Mouse (Mus musculus) lung, postnatal 0 days (tissue): ENCODE results near the gene Tbc1d14. TPM values are rescaled to one million over a fixed set of nuclear protein-coding genes. Genes with fewer than 3 reads are reported as not detected.

Experiments
- ATAC-seq: fragments of 200-750 bp; cut with Nextera tagmentation; 2 replicates; pipeline ENCODE4 v1.8.0; 2017; ENCODE audit warnings: moderate library complexity
- DNase-seq: peaks from one replicate; pipeline ENCODE4 v3.0.0-alpha.2; 2016; ENCODE audit warnings: low spot score
- H3K27ac ChIP-seq: fragments of 300-500 bp; sonication (generic); 2 replicates; pipeline ENCODE4 v1.5.1; 2014; ENCODE audit warnings: antibody characterized with exemption, mild to moderate bottlenecking, low read length, mixed read lengths
- H3K27me3 ChIP-seq: fragments of 300-500 bp; sonication (generic); replicated peaks from 2 replicates; pipeline ENCODE4 v1.6.1; 2014; ENCODE audit warnings: low read length, mixed read lengths; ENCODE audit not compliant: insufficient read depth
- H3K36me3 ChIP-seq: fragments of 300-500 bp; sonication (generic); 2 replicates; pipeline ENCODE4 v1.6.1; 2014; ENCODE audit warnings: low read length, mixed read lengths; ENCODE audit not compliant: insufficient read depth
- H3K4me1 ChIP-seq: fragments of 300-500 bp; sonication (generic); 2 replicates; pipeline ENCODE4 v1.6.1; 2014; ENCODE audit warnings: antibody characterized with exemption, low read depth, low read length, mixed read lengths; ENCODE audit not compliant: insufficient read depth
- H3K4me2 ChIP-seq: fragments of 300-500 bp; sonication (generic); replicated peaks from 2 replicates; pipeline ENCODE4 v1.6.1; 2014; ENCODE audit warnings: low read depth, mild to moderate bottlenecking, low read length, moderate library complexity, mixed read lengths
- H3K4me3 ChIP-seq: fragments of 300-500 bp; sonication (generic); 2 replicates; pipeline ENCODE4 v1.5.1; 2014; ENCODE audit warnings: low read depth, low read length
- H3K9ac ChIP-seq: fragments of 300-500 bp; sonication (generic); replicated peaks from 2 replicates; pipeline ENCODE4 v1.6.1; 2014; ENCODE audit warnings: low read depth, mild to moderate bottlenecking
- H3K9me3 ChIP-seq: fragments of 300-500 bp; sonication (generic); 2 replicates; pipeline ENCODE4 v1.6.1; 2016; ENCODE audit warnings: low read length, mixed read lengths
- CTCF ChIP-seq: IDR thresholded peaks from 2 replicates; pipeline ENCODE4 v1.5.1; 2016; ENCODE audit warnings: antibody characterized with exemption, mild to moderate bottlenecking
- EP300 ChIP-seq: IDR thresholded peaks from 2 replicates; pipeline ENCODE4 v1.6.1; 2016; ENCODE audit warnings: antibody characterized with exemption, mild to moderate bottlenecking, control low read depth
- WGBS: fragments of 180-500 bp; shearing (Covaris S2); extraction: QIAGEN DNeasy Blood & Tissue Kit; methylation state at CpG from one replicate; pipeline ENCODE4 v1.1.7; 2014; 5-methylcytosine and 5-hydroxymethylcytosine counted together
- polyA plus RNA-seq: library from polyadenylated mRNA; unstranded; fragments of >200 nt; fragmentation: Nextera tagmentation; extraction: Ambion mirVana; gene quantifications from 2 replicates; pipeline ENCODE4 v1.2.1, GENCODE M21; 2015

Gene Tbc1d14
- 13.8 and 15.0 TPM in 2 replicates for polyA plus RNA-seq

DNA sequence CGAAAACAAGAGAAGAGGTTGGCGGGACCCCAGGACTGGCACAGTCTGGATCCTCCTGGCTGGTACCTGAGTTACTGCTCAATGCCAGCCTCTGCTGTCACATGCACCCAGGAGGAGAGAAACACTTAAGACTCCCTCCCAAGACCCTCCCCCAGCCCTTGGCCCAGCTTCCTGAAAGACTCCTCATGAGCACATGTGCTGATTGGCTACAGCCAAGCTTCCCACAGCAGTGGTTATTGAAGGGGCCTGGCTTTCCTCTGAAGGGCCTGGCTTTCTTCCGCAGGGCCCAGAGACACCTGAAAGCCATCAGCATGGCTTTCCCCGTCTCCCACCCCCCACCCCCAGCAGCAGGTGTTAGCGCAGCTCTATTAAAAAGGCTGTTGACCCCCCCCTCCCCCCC, at the start of gene Tbc1d14:
Tbc1d14 (minus strand) TSS at position 101 of the 400 bp plus-strand sequence.
- Histone ChIP-seq H3K4me3 (no peak within 1 kb of the TSS), H3K27ac (no peak within 1 kb of the TSS), H3K27me3 (no peaks in the 10 kb centered on the region), H3K4me1 (no peaks in the 10 kb centered on the region), H3K9me3 (no peaks in the 10 kb centered on the region), H3K4me2 (no peak within 1 kb of the TSS), H3K9ac (no peak within 1 kb of the TSS), H3K36me3 (no peaks in the 10 kb centered on the region)
- TF ChIP-seq CTCF, result no peak
- WGBS, result 75% methylated on average over 5 of the region's 5 CpGs
- DNase-seq (no peak), ATAC-seq (no peak)

DNA sequence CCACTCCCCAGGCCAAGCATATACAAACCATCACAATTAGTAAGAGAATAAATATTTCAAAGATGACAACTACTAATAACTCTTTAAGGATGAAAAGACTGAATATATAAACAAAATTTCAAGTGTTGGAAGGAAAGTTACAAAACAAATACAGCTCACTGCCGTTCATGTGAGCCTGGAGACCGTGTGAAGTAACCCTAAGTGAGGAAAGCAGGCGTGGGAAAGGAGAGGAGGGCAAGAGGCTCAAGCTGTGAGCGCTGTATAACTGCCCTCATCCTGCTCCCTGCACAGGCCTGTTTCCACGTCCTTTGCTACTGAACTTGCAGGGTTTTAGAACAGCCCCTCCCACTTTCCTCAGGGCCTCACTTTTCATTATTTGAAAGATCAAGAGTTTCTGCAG, 32.5 kb upstream of the Tbc1d14 start:
- Histone ChIP-seq H3K9ac (no peak overlapping the region), H3K4me1 (no peaks in the 10 kb centered on the region), H3K9me3 (no peaks in the 10 kb centered on the region), H3K27ac (no peak overlapping the region), H3K36me3 (no peaks in the 10 kb centered on the region; the same call in 1 of the 2 replicates), H3K27me3 (no peaks in the 10 kb centered on the region), H3K4me2 (no peak overlapping the region), H3K4me3 (no peak overlapping the region)
- peak; percentile 55; the same call in 1 of the 2 replicates for ATAC-seq
- TF ChIP-seq EP300, result no peak
- TF ChIP-seq CTCF, result no peak
- WGBS, result 30% methylated on average over 5 of the region's 5 CpGs
- DNase-seq, result peak; percentile 27

DNA sequence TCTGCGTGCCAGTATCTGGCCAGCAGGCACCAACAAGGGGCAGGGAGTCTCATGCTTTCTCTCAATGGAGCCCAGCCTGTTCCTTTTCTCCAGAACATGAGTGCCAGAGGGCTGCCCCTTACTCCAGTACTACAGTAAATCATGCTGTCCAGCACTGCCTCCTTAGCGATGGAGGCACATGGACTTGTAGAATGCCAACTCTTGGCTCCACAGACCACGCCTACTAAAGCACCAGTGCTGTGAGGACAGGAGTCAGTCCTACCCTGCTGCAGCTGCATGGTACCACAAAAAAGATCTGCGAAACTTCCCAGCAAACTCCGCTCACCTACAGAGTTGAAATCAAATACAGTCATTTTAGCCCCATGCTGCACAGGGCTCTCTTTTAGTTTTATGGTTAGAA, 30.6 kb upstream of the Tbc1d14 start:
- H3K27ac ChIP-seq, result no peak overlapping the region
- H3K4me3 ChIP-seq, result no peak overlapping the region
- WGBS, result 86% methylated on average over 5 of the region's 5 CpGs
- ATAC-seq, result no peak
- H3K9ac ChIP-seq, result no peak overlapping the region
- no peak for TF ChIP-seq EP300
- no peak for TF ChIP-seq CTCF
- no peaks in the 10 kb centered on the region; the same call in 1 of the 2 replicates for H3K36me3 ChIP-seq
- no peak overlapping the region for H3K4me2 ChIP-seq
- DNase-seq, result no peak
- H3K9me3 ChIP-seq, result no peaks in the 10 kb centered on the region
- no peaks in the 10 kb centered on the region for H3K4me1 ChIP-seq
- H3K27me3 ChIP-seq, result no peaks in the 10 kb centered on the region

DNA sequence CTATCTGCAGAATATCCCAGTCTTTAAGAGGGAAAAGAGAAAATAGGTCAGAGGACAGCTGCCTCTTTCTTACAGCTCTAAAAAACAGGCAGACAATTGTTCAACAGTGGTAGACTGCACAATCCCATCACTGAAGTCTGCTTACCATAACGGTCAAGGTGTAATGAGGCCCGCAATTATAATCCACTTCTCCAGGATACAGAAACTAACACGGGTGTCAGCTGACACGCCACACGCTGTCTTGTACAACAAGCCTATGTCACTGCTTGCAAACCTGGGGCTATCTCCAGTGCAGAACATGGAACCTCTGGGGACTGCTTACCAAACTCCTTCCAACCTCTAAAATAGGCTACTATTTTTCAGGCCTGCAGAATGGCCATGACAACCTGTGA, 28.0 kb upstream of the Tbc1d14 start:
- Histone ChIP-seq H3K36me3 (peaks cover under 1% of the 10 kb centered on the region; the same call in 1 of the 2 replicates), H3K4me1 (no peaks in the 10 kb centered on the region), H3K4me2 (no peak overlapping the region), H3K9me3 (no peaks in the 10 kb centered on the region), H3K27ac (no peak overlapping the region), H3K4me3 (no peak overlapping the region), H3K9ac (no peak overlapping the region), H3K27me3 (no peaks in the 10 kb centered on the region)
- DNase-seq (no peak), ATAC-seq (no peak)
- no peak for TF ChIP-seq CTCF
- TF ChIP-seq EP300, result no peak
- WGBS, result 69% methylated on average over 5 of the region's 5 CpGs

DNA sequence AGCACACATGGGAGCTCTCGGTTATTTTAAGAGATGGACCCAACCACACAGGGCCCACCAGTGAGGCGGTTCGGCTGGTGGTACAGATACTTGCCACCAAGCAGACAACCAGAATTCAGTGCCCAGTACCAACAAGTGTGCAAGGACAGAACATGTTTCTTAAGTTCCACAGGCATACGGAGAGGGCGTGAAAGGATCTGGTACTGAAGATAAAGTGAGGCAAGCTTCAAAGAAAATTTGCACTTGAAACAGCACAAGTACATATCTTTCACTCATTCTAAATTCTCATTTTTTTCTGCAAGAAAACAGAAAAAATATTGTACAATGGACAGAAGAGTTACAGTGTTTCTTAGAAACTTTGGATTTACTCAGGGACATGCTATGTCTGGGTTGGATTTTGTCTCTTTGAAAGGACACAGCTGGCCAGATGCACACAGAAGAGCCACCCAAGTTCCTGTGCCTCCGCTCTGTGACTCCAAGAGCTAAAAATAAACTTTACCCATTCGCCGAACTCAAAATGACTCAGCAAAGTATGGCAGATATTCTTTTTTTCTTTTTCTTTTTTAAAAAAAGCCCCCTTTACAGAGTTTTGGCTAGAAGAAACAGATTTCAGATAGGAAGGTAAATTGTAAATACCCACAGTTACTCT, 27.5 kb upstream of the Tbc1d14 start:
- Histone ChIP-seq H3K4me3 (no peak overlapping the region), H3K4me1 (no peaks in the 10 kb centered on the region), H3K9me3 (no peaks in the 10 kb centered on the region), H3K36me3 (peaks cover 6% of the 10 kb centered on the region), H3K27ac (no peak overlapping the region), H3K9ac (no peak overlapping the region), H3K27me3 (no peaks in the 10 kb centered on the region), H3K4me2 (no peak overlapping the region)
- ATAC-seq (peak; percentile 70), DNase-seq (peak; percentile 75)
- WGBS, result 64% methylated on average over 8 of the region's 8 CpGs
- TF ChIP-seq CTCF (no peak), EP300 (no peak)

DNA sequence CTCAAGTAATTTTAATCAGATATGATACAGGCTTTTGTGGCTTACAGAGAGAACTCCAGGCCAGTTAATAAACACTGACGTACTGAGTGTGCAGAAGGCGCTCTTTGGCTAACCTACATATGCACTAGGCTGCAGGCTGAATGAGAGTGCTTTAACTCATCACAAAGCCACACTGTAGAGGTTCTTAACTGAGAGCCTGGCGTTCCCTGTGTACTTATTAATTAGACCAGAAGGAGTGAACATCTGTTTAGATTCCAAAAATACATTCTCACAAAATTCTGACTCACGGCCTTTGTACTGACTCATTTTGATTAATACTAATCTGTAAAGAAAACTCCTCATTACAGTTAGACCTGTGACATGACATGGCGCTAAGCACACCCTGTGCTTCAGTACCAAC, 25.8 kb upstream of the Tbc1d14 start:
- TF ChIP-seq EP300 (no peak), CTCF (no peak)
- no peak overlapping the region for H3K4me2 ChIP-seq
- H3K36me3 ChIP-seq, result peaks cover 14% of the 10 kb centered on the region
- WGBS, result 87% methylated on average over 5 of the region's 5 CpGs
- DNase-seq (no peak), ATAC-seq (no peak)
- H3K27ac ChIP-seq, result no peak overlapping the region
- H3K27me3 ChIP-seq, result no peaks in the 10 kb centered on the region
- H3K9me3 ChIP-seq, result no peaks in the 10 kb centered on the region
- H3K9ac ChIP-seq, result no peak overlapping the region
- H3K4me3 ChIP-seq, result no peak overlapping the region
- H3K4me1 ChIP-seq, result no peaks in the 10 kb centered on the region
